Mouse (Mus musculus) retina, postnatal 7 days (tissue): ENCODE data around the gene Olfr457.
"Not testable (repeated sequence)": the region's sequence is repeated elsewhere in the genome, so short reads cannot be mapped to it uniquely, and the experiment has no call there.

Experiments used
- DNase-seq: peaks from one replicate; pipeline ENCODE4 v3.0.0-alpha.2; 2012; ENCODE audit warnings: low read depth, low spot score

Gene Olfr457

GRCm38 (mm10) chr6:42476235-42476634 lies at the start of gene Olfr457:
Olfr457 (minus strand) TSS chr6:42476335.
- DNase-seq = no peak

GRCm38 (mm10) chr6:42513461-42513860 lies 37.3 kb upstream of the Olfr457 start:
- no peak for DNase-seq

GRCm38 (mm10) chr6:42509311-42509710 lies 33.2 kb upstream of the Olfr457 start:
- DNase-seq = no peak

- DNase-seq = no peak
Measured at GRCm38 (mm10) chr6:42503478-42503877, 27.3 kb upstream of the Olfr457 start.

- no peak for DNase-seq
Measured at GRCm38 (mm10) chr6:42489731-42490130, 13.6 kb upstream of the Olfr457 start.

GRCm38 (mm10) chr6:42487114-42487513 lies 11.0 kb upstream of the Olfr457 start, which contains the start of gene Olfr456:
Olfr456 (minus strand) TSS chr6:42487214.
- no peak for DNase-seq

- no peak for DNase-seq
Measured at GRCm38 (mm10) chr6:42484633-42485032, 8.5 kb upstream of the Olfr457 start.

- not testable (repeated sequence) for DNase-seq
Measured at GRCm38 (mm10) chr6:42471298-42471697, 4.8 kb downstream of the Olfr457 start.

GRCm38 (mm10) chr6:42470542-42470941 lies 5.6 kb downstream of the Olfr457 start:
- DNase-seq = no peak

GRCm38 (mm10) chr6:42465096-42465495 lies 11.0 kb downstream of the Olfr457 start, which contains the start of gene Olfr458:
Olfr458 (minus strand) TSS chr6:42465196.
- DNase-seq = no peak

GRCm38 (mm10) chr6:42447381-42447780 lies 28.8 kb downstream of the Olfr457 start:
- DNase-seq = no peak

- DNase-seq = no peak
Measured at GRCm38 (mm10) chr6:42444491-42444890, 31.6 kb downstream of the Olfr457 start.

GRCm38 (mm10) chr6:42441395-42441794 lies 34.7 kb downstream of the Olfr457 start:
- DNase-seq = no peak

- DNase-seq = no peak
Measured at GRCm38 (mm10) chr6:42435490-42435889, 40.6 kb downstream of the Olfr457 start.

- DNase-seq = no peak
Measured at GRCm38 (mm10) chr6:42434446-42434845, 41.7 kb downstream of the Olfr457 start, which contains the start of gene Tas2r126. Tas2r126 (plus strand) TSS chr6:42434535.

- DNase-seq = no peak
Measured at GRCm38 (mm10) chr6:42433554-42433953, 42.6 kb downstream of the Olfr457 start.

- DNase-seq = no peak
Measured at GRCm38 (mm10) chr6:42426337-42426736, 49.8 kb downstream of the Olfr457 start.

- DNase-seq = no peak
Measured at GRCm38 (mm10) chr6:42424472-42424871, 51.7 kb downstream of the Olfr457 start.

- DNase-seq = no peak
Measured at GRCm38 (mm10) chr6:42421439-42421838, 54.7 kb downstream of the Olfr457 start.

GRCm38 (mm10) chr6:42419443-42419842 lies 56.7 kb downstream of the Olfr457 start:
- no peak for DNase-seq
